Mouse (Mus musculus) erythroblast, embryonic 14.5 days (primary cell): ENCODE measurements around the gene Ankrd65. TPM values are rescaled to one million over a fixed set of nuclear protein-coding genes. Genes with fewer than 3 reads are reported as not detected.
A peak's percentile ranks its signal among the peaks of the same experiment; 100 is the strongest.

Source experiments
- H3K27me3 ChIP-seq: 2 replicates; pipeline ENCODE4 v1.6.1; 2012; ENCODE audit warnings: inconsistent platforms; ENCODE audit not compliant: control insufficient read depth
- H3K36me3 ChIP-seq: 2 replicates; pipeline ENCODE4 v1.6.1; 2012; ENCODE audit warnings: mild to moderate bottlenecking, inconsistent platforms; ENCODE audit not compliant: control insufficient read depth
- H3K4me1 ChIP-seq: 2 replicates; pipeline ENCODE4 v1.6.1; 2012; ENCODE audit warnings: inconsistent platforms; ENCODE audit not compliant: control insufficient read depth
- H3K4me3 ChIP-seq: replicated peaks from 2 replicates; pipeline ENCODE3; 2012; ENCODE audit warnings: moderate library complexity, mild to moderate bottlenecking, inconsistent platforms
- H3K9me3 ChIP-seq: 2 replicates; pipeline ENCODE4 v1.6.1; 2012; ENCODE audit warnings: low read length, inconsistent platforms, mixed read lengths; ENCODE audit not compliant: control insufficient read depth
- GATA1 ChIP-seq: IDR thresholded peaks from 2 replicates; pipeline ENCODE4 v1.6.1; 2012; ENCODE audit warnings: low read length, inconsistent platforms, mixed read lengths
- TAL1 ChIP-seq: IDR thresholded peaks from 3 replicates; pipeline ENCODE4 v1.6.1; 2012; ENCODE audit warnings: low read length, inconsistent platforms, mixed read lengths
- polyA plus RNA-seq: library from polyadenylated mRNA; stranded (reverse); fragments of >175 nt; gene quantifications from 2 replicates; pipeline ENCODE4 v1.2.3, GENCODE M21; 2012

Gene Ankrd65
- polyA plus RNA-seq, 1 experiment = 0.10 TPM

GRCm38 (mm10) chr4:155831205-155831766 is 41.0 kb downstream of the Ankrd65 start, which contains the start of gene Aurkaip1:
TSS of gene Aurkaip1 (plus strand) at chr4:155831272.
- H3K9me3 ChIP-seq = no peaks in the 10 kb centered on the region
- peak within 1 kb of the TSS; percentile 65 for H3K4me3 ChIP-seq
- TF ChIP-seq TAL1 = no peak
- no peak for TF ChIP-seq GATA1
- H3K27me3 ChIP-seq = no peaks in the 10 kb centered on the region
- H3K36me3 ChIP-seq = peaks cover 51% of the 10 kb centered on the region
- peaks cover 37% of the 10 kb centered on the region for H3K4me1 ChIP-seq

GRCm38 (mm10) chr4:155831831-155832230 is 41.6 kb downstream of the Ankrd65 start:
- Histone ChIP-seq H3K9me3 (no peaks in the 10 kb centered on the region), H3K36me3 (peaks cover 46% of the 10 kb centered on the region), H3K27me3 (no peaks in the 10 kb centered on the region), H3K4me3 (peak overlapping the region; percentile 65), H3K4me1 (peaks cover 37% of the 10 kb centered on the region)
- TF ChIP-seq TAL1 = no peak
- TF ChIP-seq GATA1 = no peak

- Histone ChIP-seq H3K4me1 (peaks cover 37% of the 10 kb centered on the region), H3K9me3 (no peaks in the 10 kb centered on the region), H3K36me3 (peaks cover 41% of the 10 kb centered on the region), H3K4me3 (peak overlapping the region; percentile 65), H3K27me3 (no peaks in the 10 kb centered on the region)
- no peak for TF ChIP-seq GATA1
- TF ChIP-seq TAL1 = no peak
These were observed 42.1 kb downstream of the Ankrd65 start for GRCm38 (mm10) chr4:155832321-155832720.

GRCm38 (mm10) chr4:155833234-155833633 is 43.0 kb downstream of the Ankrd65 start:
- Histone ChIP-seq H3K9me3 (no peaks in the 10 kb centered on the region), H3K4me3 (peak overlapping the region; percentile 65), H3K4me1 (peaks cover 37% of the 10 kb centered on the region), H3K27me3 (peaks cover 6% of the 10 kb centered on the region), H3K36me3 (peaks cover 34% of the 10 kb centered on the region)
- TF ChIP-seq TAL1 (no peak), GATA1 (no peak)

- H3K27me3 ChIP-seq = peaks cover 8% of the 10 kb centered on the region
- H3K4me3 ChIP-seq = no peak overlapping the region
- H3K4me1 ChIP-seq = peaks cover 37% of the 10 kb centered on the region
- no peaks in the 10 kb centered on the region for H3K9me3 ChIP-seq
- peaks cover 30% of the 10 kb centered on the region for H3K36me3 ChIP-seq
- no peak for TF ChIP-seq GATA1
- no peak for TF ChIP-seq TAL1
These were observed 43.6 kb downstream of the Ankrd65 start for GRCm38 (mm10) chr4:155833836-155834235.

GRCm38 (mm10) chr4:155837404-155838010 is 47.3 kb downstream of the Ankrd65 start:
- H3K36me3 ChIP-seq = peaks cover 16% of the 10 kb centered on the region
- H3K27me3 ChIP-seq = peaks cover 43% of the 10 kb centered on the region
- TF ChIP-seq GATA1 (no peak), TAL1 (no peak)
- peaks cover 45% of the 10 kb centered on the region for H3K4me1 ChIP-seq
- H3K4me3 ChIP-seq = no peak overlapping the region
- no peaks in the 10 kb centered on the region; the same call in 1 of the 2 replicates for H3K9me3 ChIP-seq

GRCm38 (mm10) chr4:155838187-155839153 is 48.2 kb downstream of the Ankrd65 start:
- Histone ChIP-seq H3K36me3 (peaks cover 7% of the 10 kb centered on the region), H3K27me3 (peaks cover 53% of the 10 kb centered on the region), H3K9me3 (no peaks in the 10 kb centered on the region; the same call in 1 of the 2 replicates), H3K4me3 (no peak overlapping the region), H3K4me1 (peaks cover 35% of the 10 kb centered on the region)
- TF ChIP-seq TAL1 (no peak), GATA1 (no peak)

GRCm38 (mm10) chr4:155839483-155839910 is 49.3 kb downstream of the Ankrd65 start, which contains the start of gene Mxra8:
TSS of gene Mxra8 (plus strand) at chr4:155839680.
- no peaks in the 10 kb centered on the region; the same call in 1 of the 2 replicates for H3K9me3 ChIP-seq
- H3K36me3 ChIP-seq = no peaks in the 10 kb centered on the region
- TF ChIP-seq TAL1 = no peak
- no peak for TF ChIP-seq GATA1
- H3K4me3 ChIP-seq = peak within 1 kb of the TSS; percentile 65
- peaks cover 57% of the 10 kb centered on the region for H3K27me3 ChIP-seq
- peaks cover 27% of the 10 kb centered on the region for H3K4me1 ChIP-seq
